Mouse (Mus musculus): Measurements from ENCODE around the gene Zp1. TPM values are rescaled to one million over a fixed set of nuclear protein-coding genes. Genes with fewer than 3 reads are reported as not detected.

The Zp1 gene
- not detected in 2 replicates for total RNA-seq (2023)

GRCm38 (mm10) chr19:10920532-10920931 is at the start of gene Zp1:
Gene Zp1, minus strand, starts transcription at chr19:10920632.

GRCm38 (mm10) chr19:10949112-10949511 is 28.7 kb upstream of the Zp1 start, which contains the start of gene Ccdc86:
Gene Ccdc86, minus strand, starts transcription at chr19:10949266.

GRCm38 (mm10) chr19:10937110-10937563 is 16.7 kb upstream of the Zp1 start, which contains the start of gene Ptgdr2:
Gene Ptgdr2, plus strand, starts transcription at chr19:10937160.

GRCm38 (mm10) chr19:10895016-10895528 is 25.4 kb downstream of the Zp1 start, which contains the start of gene Prpf19:
Gene Prpf19, plus strand, starts transcription at chr19:10895231.

GRCm38 (mm10) chr19:10881426-10882154 is 38.8 kb downstream of the Zp1 start, which contains the start of gene Tmem109:
Gene Tmem109, minus strand, starts transcription at chr19:10882001.

GRCm38 (mm10) chr19:10869886-10870527 is 50.4 kb downstream of the Zp1 start, which contains the start of gene Tmem132a:
Gene Tmem132a, minus strand, starts transcription at chr19:10869940.

Other genes with a start within 250 kb of the Zp1 start
- gene Pga5, start 242.6 kb downstream of the Zp1 start, total RNA-seq (2023) = not detected in 2 replicates
- gene Vps37c, start 231.9 kb downstream of the Zp1 start, total RNA-seq (2023) = 52.3 and 63.6 TPM in 2 replicates
- gene Cd5, start 181.6 kb downstream of the Zp1 start, total RNA-seq (2023) = 0.84 and 1.2 TPM in 2 replicates
- gene Cd6, start 90.6 kb downstream of the Zp1 start, total RNA-seq (2023) = 1.7 and 2.6 TPM in 2 replicates
- 218 and 238 TPM in 2 replicates for gene Slc15a3, start 80.9 kb downstream of the Zp1 start, total RNA-seq (2023)
- 0.29 and 0.54 TPM in 2 replicates for gene Tmem132a, start 50.7 kb downstream of the Zp1 start, total RNA-seq (2023)
- 19.3 and 21.2 TPM in 2 replicates for gene Tmem109, start 38.6 kb downstream of the Zp1 start, total RNA-seq (2023)
- 51.2 and 52.9 TPM in 2 replicates for gene Prpf19, start 25.4 kb downstream of the Zp1 start, total RNA-seq (2023)
- gene Ptgdr2, start 16.5 kb upstream of the Zp1 start, total RNA-seq (2023) = not detected in 2 replicates
- 14.6 and 18.1 TPM in 2 replicates for gene Ccdc86, start 28.6 kb upstream of the Zp1 start, total RNA-seq (2023)
- not detected in 2 replicates for gene Ms4a10, start 54.0 kb upstream of the Zp1 start, total RNA-seq (2023)
- gene Ms4a15, start 72.6 kb upstream of the Zp1 start, total RNA-seq (2023) = not detected in 2 replicates
- gene Ms4a18, start 97.4 kb upstream of the Zp1 start, total RNA-seq (2023) = not detected in 2 replicates
- gene Ms4a8a, start 160.5 kb upstream of the Zp1 start, total RNA-seq (2023) = 20.2 and 28.3 TPM in 2 replicates
- gene 1700017D01Rik, start 210.2 kb upstream of the Zp1 start, total RNA-seq (2023) = not detected in 2 replicates
- gene 1700025F22Rik, start 244.7 kb upstream of the Zp1 start, total RNA-seq (2023) = not detected in 2 replicates

Data from neutrophil, adult 65 days (primary cell).